Comparison of ENCODE assay signal across 8 mouse cellular contexts in genomic region chr9:16216235-16216634, GRCm38 (mm10).
DNase-seq lines count a peak whose midpoint lies in the region; ATAC-seq and TF ChIP-seq lines count a peak whose summit lies in the region.
"Had no signal": no experiment of that assay in that cellular context is flagged by ENCODE, and none has a peak within 500 bp of the region (broad histone marks: within the 10 kb centered on the region; RNA-seq: fewer than 3 reads in every experiment).

No protein-coding gene starts in this region.

- H3ac ChIP-seq in myocyte (ENCODE audit: control insufficient read depth, insufficient read length), result no peak overlapping the region

- H3K27ac ChIP-seq in intestine, embryonic 15.5 days, result no peak overlapping the region
- H3K27ac ChIP-seq: limb, embryonic 13.5 days had no signal

- H3K79me2 ChIP-seq in myocyte (ENCODE audit: control insufficient read depth, insufficient read depth), result no peaks in the 10 kb centered on the region

- H3K4me3 ChIP-seq in myocyte, result no peak overlapping the region
- no peak overlapping the region for H3K4me3 ChIP-seq in intestine, embryonic 15.5 days (replicated peaks)
- H3K4me3 ChIP-seq: limb, embryonic 13.5 days had no signal

- peaks cover 4% of the 10 kb centered on the region for H3K4me1 ChIP-seq in intestine, embryonic 15.5 days (replicated peaks)

- no peaks in the 10 kb centered on the region for H3K36me3 ChIP-seq in myocyte (ENCODE audit: control insufficient read depth, insufficient read depth)
- no peaks in the 10 kb centered on the region for H3K36me3 ChIP-seq in intestine, embryonic 15.5 days
- H3K36me3 ChIP-seq: limb, embryonic 13.5 days had no signal

- no peak for TF ChIP-seq POLR2A in myocyte (IDR thresholded peaks at IDR 0.05; ENCODE audit: insufficient read length, low read depth)

- no peaks in the 10 kb centered on the region for H3K9me3 ChIP-seq in intestine, embryonic 15.5 days
- H3K9me3 ChIP-seq: limb, embryonic 13.5 days had no signal

- no peak overlapping the region for H3K4me2 ChIP-seq in myocyte (ENCODE audit: low read depth)
- no peak overlapping the region for H3K4me2 ChIP-seq in intestine, embryonic 15.5 days (replicated peaks)
- H3K4me2 ChIP-seq: limb, embryonic 13.5 days had no signal

- 67% methylated on average over 6 of the region's 6 CpGs for WGBS in intestine, embryonic 15.5 days

- ATAC-seq in intestine, embryonic 15.5 days, result no peak
- no peak for ATAC-seq in activated CD4-positive, CD25-positive, alpha-beta regulatory T cell, adult 4 months

- DNase-seq in right cerebral cortex, adult 18-20 months, result peak; percentile 8
- DNase-seq in right cerebral cortex, postnatal 14 days, result no peak
- peak; percentile 28 for DNase-seq in heart, adult 8-10 months (ENCODE audit: low spot score)
- peak; percentile 6 to 9 for DNase-seq in kidney, postnatal 4 days

- no peaks in the 10 kb centered on the region for H3K27me3 ChIP-seq in myocyte (ENCODE audit: control insufficient read depth, insufficient read depth, insufficient read length)
- H3K27me3 ChIP-seq in intestine, embryonic 15.5 days (replicated peaks), result no peaks in the 10 kb centered on the region
- H3K27me3 ChIP-seq: limb, embryonic 13.5 days had no signal

- H3K9ac ChIP-seq in intestine, embryonic 15.5 days, result no peak overlapping the region
- H3K9ac ChIP-seq: limb, embryonic 13.5 days had no signal

TF ChIP-seq in myocyte, 11 proteins besides CTCF, POLR2A, EP300 and RAD21:
- TF ChIP-seq USF1 (IDR thresholded peaks at IDR 0.05; ENCODE audit: low read depth) (peak; percentile 11), SRF (IDR thresholded peaks at IDR 0.05; ENCODE audit: control insufficient read depth, insufficient read length, low read depth) (no peak), E2F4 (IDR thresholded peaks at IDR 0.05; ENCODE audit: insufficient read depth) (no peak), TCF3 (IDR thresholded peaks at IDR 0.05; ENCODE audit: insufficient read length, low read depth) (no peak)
